Mouse (Mus musculus) lung, postnatal 0 days (tissue): Measurements from ENCODE around the gene Pdcd7.

Experiments
- CTCF ChIP-seq: IDR thresholded peaks from 2 replicates; pipeline ENCODE4 v1.5.1; 2016; ENCODE audit warnings: antibody characterized with exemption, mild to moderate bottlenecking
- EP300 ChIP-seq: IDR thresholded peaks from 2 replicates; pipeline ENCODE4 v1.6.1; 2016; ENCODE audit warnings: antibody characterized with exemption, mild to moderate bottlenecking, control low read depth

GRCm38 (mm10) chr9:65404331-65405183, 58.7 kb downstream of the Pdcd7 start:
- peak; percentile 75 for TF ChIP-seq EP300
- peak; percentile 32 for TF ChIP-seq CTCF
